Mouse (Mus musculus): ENCODE results near the gene Zfp37. TPM values are rescaled to one million over a fixed set of nuclear protein-coding genes. Genes with fewer than 3 reads are reported as not detected.

Gene Zfp37
- polyA plus RNA-seq, 1 experiment, result 1.2 TPM

DNA sequence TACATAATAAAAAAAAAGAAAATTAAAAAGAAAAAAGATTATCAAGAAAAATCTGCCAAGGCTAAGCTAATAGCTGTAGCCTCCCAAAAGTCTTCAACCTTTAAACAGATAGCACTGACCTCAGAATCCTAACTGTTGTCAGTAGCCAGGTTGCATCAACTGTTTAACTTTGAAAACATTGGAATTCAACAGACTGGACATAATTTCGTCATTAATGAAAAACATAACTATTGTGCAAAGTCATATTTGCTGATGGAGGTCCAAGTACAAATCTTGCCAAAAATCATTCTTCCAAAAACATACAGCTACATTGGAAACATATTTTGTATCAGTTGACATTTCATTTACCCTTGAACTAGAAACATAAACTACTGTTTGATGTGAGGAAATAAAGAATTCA, 72.4 kb downstream of the Zfp37 start:
- Histone ChIP-seq H3K4me3 (ENCODE audit: insufficient read depth, low read depth, low read length) (no peak overlapping the region), H3K4me1 (ENCODE audit: control insufficient read depth, insufficient read depth, insufficient read length, low read length) (no peaks in the 10 kb centered on the region), H3K27ac (replicated peaks; ENCODE audit: low read depth, low read length) (no peak overlapping the region)

DNA sequence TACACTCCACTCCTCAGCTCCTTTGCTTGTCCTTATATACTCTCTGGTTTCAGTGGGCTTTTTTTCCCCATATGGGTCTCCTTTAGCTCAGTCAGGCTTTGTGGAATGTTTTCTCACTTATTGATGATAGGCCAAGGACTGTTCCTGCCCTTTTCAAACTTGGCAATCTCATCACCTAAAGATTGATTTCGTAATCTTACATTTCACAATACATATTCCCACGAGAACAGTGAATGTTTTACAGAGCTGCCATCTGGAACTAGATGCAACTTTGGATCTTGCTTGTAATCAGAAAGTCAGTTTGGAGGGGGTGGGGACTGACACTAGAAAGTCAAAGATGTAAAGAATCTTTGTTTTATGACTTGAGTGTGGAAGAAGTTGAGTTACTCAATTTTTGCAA, 80.0 kb downstream of the Zfp37 start, which contains the start of gene Mup21:
Gene Mup21 (minus strand): TSS at position 53 of the 400 bp plus-strand sequence.
- Histone ChIP-seq H3K4me3 (ENCODE audit: insufficient read depth, low read depth, low read length) (no peak within 1 kb of the TSS), H3K27ac (replicated peaks; ENCODE audit: low read depth, low read length) (no peak within 1 kb of the TSS), H3K4me1 (ENCODE audit: control insufficient read depth, insufficient read depth, insufficient read length, low read length) (0 out of 2 replicates have a peak, but pooled peaks cover 2% of the 10 kb centered on the region)

Other genes with a start within 250 kb of the Zfp37 start
- gene Mup20, start 176.9 kb downstream of the Zfp37 start, polyA plus RNA-seq (2012; ENCODE audit: insufficient read depth, insufficient read length, missing spikeins), result 5.4 TPM in 1 of 2 replicates, not detected in the other
- gene Mup3, start 143.7 kb downstream of the Zfp37 start, polyA plus RNA-seq (2012; ENCODE audit: insufficient read depth, insufficient read length, missing spikeins), result 2.1 and 7.2 TPM in 2 replicates
- gene Mup21, start 80.2 kb downstream of the Zfp37 start, polyA plus RNA-seq (2012; ENCODE audit: insufficient read depth, insufficient read length, missing spikeins), result not detected in 2 replicates
- 7.9 and 11.2 TPM in 2 replicates for gene Slc31a2, start 31.5 kb upstream of the Zfp37 start, polyA plus RNA-seq (2012; ENCODE audit: insufficient read depth, insufficient read length, missing spikeins)
- 13.0 and 13.5 TPM in 2 replicates for gene Fkbp15, start 129.5 kb upstream of the Zfp37 start, polyA plus RNA-seq (2012; ENCODE audit: insufficient read depth, insufficient read length, missing spikeins)
- 18.6 and 21.6 TPM in 2 replicates for gene Slc31a1, start 129.7 kb upstream of the Zfp37 start, polyA plus RNA-seq (2012; ENCODE audit: insufficient read depth, insufficient read length, missing spikeins)
- 52.5 and 76.2 TPM in 2 replicates for gene Cdc26, start 177.6 kb upstream of the Zfp37 start, polyA plus RNA-seq (2012; ENCODE audit: insufficient read depth, insufficient read length, missing spikeins)
- gene Prpf4, start 177.8 kb upstream of the Zfp37 start, polyA plus RNA-seq (2012; ENCODE audit: insufficient read depth, insufficient read length, missing spikeins), result 5.1 and 5.4 TPM in 2 replicates
- not detected in 2 replicates for gene Rnf183, start 204.2 kb upstream of the Zfp37 start, polyA plus RNA-seq (2012; ENCODE audit: insufficient read depth, insufficient read length, missing spikeins)
- gene Wdr31, start 239.8 kb upstream of the Zfp37 start, polyA plus RNA-seq (2012; ENCODE audit: insufficient read depth, insufficient read length, missing spikeins), result not detected in 2 replicates
- not detected in 2 replicates for gene Bspry, start 249.0 kb upstream of the Zfp37 start, polyA plus RNA-seq (2012; ENCODE audit: insufficient read depth, insufficient read length, missing spikeins)